Mouse (Mus musculus): Measurements from ENCODE around the gene Gucy1b2.

DNA sequence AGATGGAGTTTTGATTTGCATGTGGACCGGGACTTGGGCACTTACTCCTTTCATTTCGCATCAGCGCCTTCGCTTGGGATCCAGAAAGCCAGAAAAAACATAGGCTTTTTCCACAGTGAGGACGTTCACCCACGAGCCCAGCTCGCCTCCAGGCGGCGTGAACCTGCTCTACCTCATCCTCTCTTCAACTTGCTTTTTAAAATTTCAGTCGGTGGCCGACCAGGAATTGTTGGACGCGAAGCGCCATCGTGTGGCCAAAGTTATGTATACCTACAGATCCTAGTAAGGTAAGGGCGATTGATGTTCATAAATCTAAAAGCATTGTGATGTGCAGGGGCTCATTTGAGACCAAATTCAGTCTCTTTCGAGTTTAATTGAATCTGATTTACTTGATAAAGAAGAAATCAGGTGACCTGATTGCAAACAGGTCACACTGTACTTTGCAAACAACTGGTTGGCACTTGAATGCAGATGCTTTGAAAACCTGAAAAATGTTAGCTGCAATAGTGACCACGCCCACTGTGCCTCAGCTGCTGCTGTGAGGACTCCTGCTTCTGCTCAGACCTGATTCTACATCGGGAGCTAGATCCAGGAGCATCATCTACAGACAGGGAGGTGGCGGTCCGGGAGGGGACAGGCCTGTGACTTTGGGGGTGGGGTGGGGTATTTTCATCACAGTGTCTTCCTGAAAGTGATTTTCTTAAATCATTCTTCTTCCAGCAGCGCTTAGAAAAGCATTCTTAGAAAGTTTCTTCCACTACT lies 1.5 kb upstream of the Gucy1b2 start:
- TF ChIP-seq CTCF (IDR thresholded peaks at IDR 0.05) (peak; percentile 87), EP300 (IDR thresholded peaks at IDR 0.05) (peak; percentile 45; the same call in 1 of the 2 replicates)

Measured in lung, postnatal 0 days (tissue).